Mouse (Mus musculus) intestine, embryonic 16.5 days (tissue): ENCODE results near the gene Lhx8. TPM values are rescaled to one million over a fixed set of nuclear protein-coding genes. Genes with fewer than 3 reads are reported as not detected.

ENCODE experiments used
- ATAC-seq: fragments of 200-750 bp; cut with Nextera tagmentation; 2 replicates; pipeline ENCODE4 v1.8.0; 2017; ENCODE audit warnings: moderate TSS enrichment, moderate library complexity
- H3K27ac ChIP-seq: fragments of 300-500 bp; sonication (generic); 2 replicates; pipeline ENCODE4 v1.5.1; 2014; ENCODE audit warnings: mild to moderate bottlenecking, low read length
- H3K27me3 ChIP-seq: fragments of 300-500 bp; sonication (generic); replicated peaks from 2 replicates; pipeline ENCODE4 v1.6.1; 2014; ENCODE audit warnings: low read length, control low read depth, mixed read lengths; ENCODE audit not compliant: control insufficient read depth, insufficient read depth
- H3K36me3 ChIP-seq: fragments of 300-500 bp; sonication (generic); 2 replicates; pipeline ENCODE4 v1.6.1; 2014; ENCODE audit warnings: low read length, control low read depth; ENCODE audit not compliant: control insufficient read depth, insufficient read depth
- H3K4me1 ChIP-seq: fragments of 300-500 bp; sonication (generic); 2 replicates; pipeline ENCODE4 v1.6.1; 2014; ENCODE audit warnings: low read length, control low read depth, mixed read lengths; ENCODE audit not compliant: control insufficient read depth, insufficient read depth
- H3K4me2 ChIP-seq: fragments of 300-500 bp; sonication (generic); 2 replicates; pipeline ENCODE4 v1.6.1; 2014; ENCODE audit warnings: low read depth, low read length, control low read depth
- H3K4me3 ChIP-seq: fragments of 300-500 bp; sonication (generic); 2 replicates; pipeline ENCODE4 v1.5.1; 2014; ENCODE audit warnings: mild to moderate bottlenecking, low read length
- H3K9ac ChIP-seq: fragments of 300-500 bp; sonication (generic); 2 replicates; pipeline ENCODE4 v1.6.1; 2014; ENCODE audit warnings: low read depth, low read length
- H3K9me3 ChIP-seq: fragments of 300-500 bp; sonication (generic); 2 replicates; pipeline ENCODE4 v1.6.1; 2016; ENCODE audit warnings: low read length, control low read depth; ENCODE audit not compliant: control insufficient read depth
- WGBS: fragments of 180-500 bp; shearing (Covaris S2); extraction: QIAGEN DNeasy Blood & Tissue Kit; methylation state at CpG from one replicate; pipeline ENCODE4 v1.1.7; 2014; 5-methylcytosine and 5-hydroxymethylcytosine counted together
- polyA plus RNA-seq: library from polyadenylated mRNA; unstranded; fragments of >200 nt; fragmentation: Nextera tagmentation; extraction: Ambion mirVana; gene quantifications from 2 replicates; pipeline ENCODE4 v1.2.1, GENCODE M21; 2015

The Lhx8 gene
- polyA plus RNA-seq, 1 experiment from 2014 or later, result not detected

GRCm38 (mm10) chr3:154334806-154335205 lies 4.3 kb upstream of the Lhx8 start:
- Histone ChIP-seq H3K27ac (no peak overlapping the region), H3K4me2 (no peak overlapping the region), H3K4me3 (no peak overlapping the region), H3K36me3 (no peaks in the 10 kb centered on the region), H3K27me3 (peaks cover 63% of the 10 kb centered on the region), H3K9ac (no peak overlapping the region), H3K9me3 (no peaks in the 10 kb centered on the region), H3K4me1 (peaks cover 3% of the 10 kb centered on the region)
- no peak for ATAC-seq
- WGBS, result 1% methylated on average over 10 of the region's 10 CpGs

- Histone ChIP-seq H3K9me3 (no peaks in the 10 kb centered on the region), H3K9ac (no peak overlapping the region), H3K36me3 (no peaks in the 10 kb centered on the region), H3K27ac (no peak overlapping the region), H3K4me1 (peaks cover 10% of the 10 kb centered on the region), H3K27me3 (peaks cover 72% of the 10 kb centered on the region), H3K4me3 (no peak overlapping the region), H3K4me2 (no peak overlapping the region)
- WGBS, result 1% methylated on average over 16 of the region's 16 CpGs
- no peak for ATAC-seq
These were observed 3.0 kb upstream of the Lhx8 start for GRCm38 (mm10) chr3:154333401-154333999.

- Histone ChIP-seq H3K27ac (no peak overlapping the region), H3K9ac (no peak overlapping the region), H3K9me3 (no peaks in the 10 kb centered on the region), H3K27me3 (peaks cover 77% of the 10 kb centered on the region), H3K4me2 (no peak overlapping the region), H3K36me3 (no peaks in the 10 kb centered on the region), H3K4me3 (no peak overlapping the region), H3K4me1 (peaks cover 14% of the 10 kb centered on the region)
- no peak for ATAC-seq
- whole genome bisulfite sequencing, result 2% methylated on average over 15 of the region's 15 CpGs
These were observed 2.5 kb upstream of the Lhx8 start for GRCm38 (mm10) chr3:154332941-154333340.

DNA sequence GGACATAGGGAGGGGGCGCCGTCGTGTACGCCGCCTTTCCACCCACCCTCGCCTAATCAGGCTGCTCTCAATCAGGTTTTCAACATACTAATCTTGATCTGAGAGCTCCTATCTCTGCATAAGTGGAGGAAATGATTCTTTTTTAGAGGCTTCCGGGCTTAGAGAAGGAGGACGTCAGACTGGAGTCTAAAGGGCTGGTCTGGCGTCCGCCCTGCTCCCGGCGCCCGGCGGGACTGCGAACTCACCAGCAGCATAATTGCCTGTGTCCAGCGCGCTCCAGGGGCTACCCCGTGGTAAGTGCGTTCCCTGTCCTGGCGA lies 1.7 kb upstream of the Lhx8 start:
- peak; percentile 37 for ATAC-seq
- WGBS, result 1% methylated on average over 20 of the region's 20 CpGs
- no peak overlapping the region for H3K27ac ChIP-seq
- peaks cover 77% of the 10 kb centered on the region for H3K27me3 ChIP-seq
- peak overlapping the region; percentile 43 for H3K4me2 ChIP-seq
- no peak overlapping the region for H3K9ac ChIP-seq
- H3K4me3 ChIP-seq, result peak overlapping the region; percentile 39
- H3K9me3 ChIP-seq, result no peaks in the 10 kb centered on the region
- H3K4me1 ChIP-seq, result peaks cover 14% of the 10 kb centered on the region
- no peaks in the 10 kb centered on the region for H3K36me3 ChIP-seq

- H3K4me2 ChIP-seq, result peak overlapping the region; percentile 43
- H3K9me3 ChIP-seq, result no peaks in the 10 kb centered on the region
- peaks cover 14% of the 10 kb centered on the region for H3K4me1 ChIP-seq
- H3K27me3 ChIP-seq, result peaks cover 82% of the 10 kb centered on the region
- no peak overlapping the region for H3K9ac ChIP-seq
- H3K27ac ChIP-seq, result no peak overlapping the region
- ATAC-seq, result no peak
- no peaks in the 10 kb centered on the region for H3K36me3 ChIP-seq
- H3K4me3 ChIP-seq, result peak overlapping the region; percentile 39; the same call in 1 of the 2 replicates
- WGBS, result 3% methylated on average over 21 of the region's 21 CpGs
These were observed 1.2 kb upstream of the Lhx8 start for GRCm38 (mm10) chr3:154331506-154332212.

DNA sequence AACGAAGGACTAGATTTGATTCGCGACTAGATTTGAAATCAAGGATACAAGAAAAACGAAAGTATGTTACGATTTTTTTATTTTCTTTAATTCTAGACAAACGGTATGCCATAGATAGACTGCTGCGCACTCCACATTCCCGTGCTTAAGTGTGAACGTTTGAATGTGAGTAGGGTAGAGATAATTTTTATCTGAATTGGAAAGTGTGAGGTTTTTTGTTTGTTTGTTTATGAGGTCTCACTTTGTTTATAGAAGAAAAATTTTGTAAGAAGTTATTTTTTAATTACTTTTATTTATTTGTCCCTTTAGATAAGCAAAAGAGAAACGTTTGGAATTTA lies 513 bp upstream of the Lhx8 start:
- peaks cover 84% of the 10 kb centered on the region for H3K27me3 ChIP-seq

GRCm38 (mm10) chr3:154329323-154330180 lies 907 bp downstream of the Lhx8 start:
- ATAC-seq, result no peak
- under 1% methylated on average over 54 of the region's 54 CpGs for WGBS
- Histone ChIP-seq H3K36me3 (no peaks in the 10 kb centered on the region), H3K9me3 (no peaks in the 10 kb centered on the region), H3K9ac (no peak overlapping the region), H3K4me2 (no peak overlapping the region), H3K27ac (no peak overlapping the region), H3K4me1 (peaks cover 14% of the 10 kb centered on the region), H3K4me3 (peak overlapping the region; percentile 24), H3K27me3 (peaks cover 83% of the 10 kb centered on the region)

More for the DNA sequence above, 513 bp upstream of the Lhx8 start:
- ATAC-seq, result no peak
- Histone ChIP-seq H3K4me3 (no peak overlapping the region), H3K4me2 (no peak overlapping the region), H3K36me3 (no peaks in the 10 kb centered on the region), H3K9me3 (no peaks in the 10 kb centered on the region), H3K9ac (no peak overlapping the region), H3K27ac (no peak overlapping the region), H3K4me1 (peaks cover 14% of the 10 kb centered on the region)
- WGBS, result under 1% methylated on average over 10 of the region's 10 CpGs

GRCm38 (mm10) chr3:154328721-154329322 lies 1.6 kb downstream of the Lhx8 start:
- H3K4me2 ChIP-seq, result peak overlapping the region; percentile 59
- WGBS, result 1% methylated on average over 22 of the region's 22 CpGs
- no peak for ATAC-seq

More at GRCm38 (mm10) chr3:154328721-154329322, 1.6 kb downstream of the Lhx8 start:
- Histone ChIP-seq H3K4me1 (peaks cover 14% of the 10 kb centered on the region), H3K36me3 (no peaks in the 10 kb centered on the region), H3K9ac (no peak overlapping the region), H3K4me3 (peak overlapping the region; percentile 41), H3K27ac (no peak overlapping the region), H3K9me3 (no peaks in the 10 kb centered on the region), H3K27me3 (peaks cover 77% of the 10 kb centered on the region)
